Mouse (Mus musculus) megakaryocyte, embryonic 14.5 days (primary cell): ENCODE results near the gene Ptpro.

Experiments
- FLI1 ChIP-seq: IDR thresholded peaks from 2 replicates; pipeline ENCODE4 v1.6.1; 2012; ENCODE audit warnings: low read length, inconsistent platforms, mixed read lengths
- GATA1 ChIP-seq: IDR thresholded peaks from 3 replicates; pipeline ENCODE4 v1.6.1; 2012; ENCODE audit warnings: mixed read lengths, low read length, inconsistent platforms, borderline replicate concordance

GRCm38 (mm10) chr6:137422777-137423176, 170.7 kb downstream of the Ptpro start:
- TF ChIP-seq FLI1 (no peak), GATA1 (no peak)
